Mouse (Mus musculus) 3T3-L1 (cell line): ENCODE measurements at regions not wholly inside any gene's neighbourhood (a gene's known extent, or its start where the extent isn't known, plus 50 kb on each side); places are given as distances from the start of the nearest gene placed in this dataset.

ENCODE experiments used
- DNase-seq: peaks from one replicate; pipeline ENCODE4 v3.0.0-alpha.2; 2015; ENCODE audit warnings: low read depth, low spot score

DNA sequence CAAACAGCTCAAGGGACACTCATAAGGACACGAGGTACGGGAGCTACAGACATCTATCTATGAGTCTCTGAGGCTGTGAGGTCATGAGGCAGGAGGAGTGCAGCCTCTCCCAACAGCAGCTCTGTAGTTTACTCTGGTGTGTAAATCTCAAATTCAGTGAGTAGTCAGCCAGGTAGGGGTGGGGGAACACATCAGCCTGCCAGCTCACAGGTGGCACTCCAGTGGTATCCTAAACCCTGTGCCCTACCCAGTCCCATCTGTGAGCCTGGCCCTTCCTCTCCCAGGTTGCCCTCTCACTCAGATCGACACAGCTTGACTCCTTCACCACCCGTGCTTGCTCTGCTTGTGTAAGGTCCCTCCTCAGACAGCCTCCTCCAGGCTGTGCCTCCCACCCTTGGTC is 202.2 kb downstream of the Sipa1l2 start:
- DNase-seq, result no peak

DNA sequence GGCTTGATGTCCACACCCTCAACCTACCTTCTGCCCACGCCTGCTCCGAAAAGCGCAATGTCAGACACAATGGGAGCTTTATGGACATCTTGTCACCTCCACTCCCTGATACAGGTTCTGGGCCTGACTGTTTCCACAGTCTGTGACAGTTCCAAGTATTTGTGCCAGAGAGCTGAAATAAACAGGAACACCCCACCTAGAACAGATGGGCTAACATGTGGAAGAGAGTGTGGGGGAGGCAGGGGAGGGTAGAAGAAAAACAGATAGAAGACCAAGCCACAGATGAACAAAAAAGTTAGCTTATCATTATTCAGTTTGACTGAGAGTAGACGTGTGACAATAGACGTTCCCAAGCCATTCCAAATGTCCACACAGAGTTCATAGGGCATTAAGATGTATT is 204.6 kb downstream of the Sipa1l2 start:
- no peak for DNase-seq

GRCm38 (mm10) chr8:125359456-125359855 is 210.2 kb downstream of the Sipa1l2 start:
- DNase-seq, result no peak

- DNase-seq, result no peak
These were observed 211.8 kb downstream of the Sipa1l2 start for GRCm38 (mm10) chr8:125357759-125358158.

GRCm38 (mm10) chr8:125355059-125355509 is 214.5 kb downstream of the Sipa1l2 start:
- no peak for DNase-seq

GRCm38 (mm10) chr8:125352276-125352675 is 217.3 kb downstream of the Sipa1l2 start:
- DNase-seq, result no peak

DNA sequence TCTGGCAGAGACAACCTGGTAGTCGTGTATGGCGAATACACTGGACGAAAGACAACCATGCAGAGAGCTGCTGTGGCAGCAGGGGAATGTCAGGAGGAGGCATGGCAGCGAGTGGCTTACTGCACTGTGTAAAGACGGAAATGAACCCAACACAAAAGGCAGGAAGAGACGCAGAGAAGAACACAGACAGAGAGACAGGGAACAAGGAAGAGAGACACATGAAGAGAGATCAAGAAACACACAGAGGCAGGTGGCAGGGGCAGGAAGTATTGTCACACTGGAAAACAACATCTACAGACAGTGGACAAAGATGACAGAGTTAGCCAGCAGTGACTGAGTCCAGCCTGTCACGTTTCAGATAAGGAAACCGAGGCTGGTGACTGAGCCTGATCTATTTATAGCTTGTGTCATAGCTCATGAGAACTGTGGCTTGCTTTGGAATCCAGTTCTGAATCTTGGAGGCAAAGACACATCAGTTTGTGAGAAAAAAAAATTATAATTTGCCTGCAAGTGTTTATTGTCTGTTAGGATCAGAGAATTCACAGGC is 218.0 kb downstream of the Sipa1l2 start:
- no peak for DNase-seq

DNA sequence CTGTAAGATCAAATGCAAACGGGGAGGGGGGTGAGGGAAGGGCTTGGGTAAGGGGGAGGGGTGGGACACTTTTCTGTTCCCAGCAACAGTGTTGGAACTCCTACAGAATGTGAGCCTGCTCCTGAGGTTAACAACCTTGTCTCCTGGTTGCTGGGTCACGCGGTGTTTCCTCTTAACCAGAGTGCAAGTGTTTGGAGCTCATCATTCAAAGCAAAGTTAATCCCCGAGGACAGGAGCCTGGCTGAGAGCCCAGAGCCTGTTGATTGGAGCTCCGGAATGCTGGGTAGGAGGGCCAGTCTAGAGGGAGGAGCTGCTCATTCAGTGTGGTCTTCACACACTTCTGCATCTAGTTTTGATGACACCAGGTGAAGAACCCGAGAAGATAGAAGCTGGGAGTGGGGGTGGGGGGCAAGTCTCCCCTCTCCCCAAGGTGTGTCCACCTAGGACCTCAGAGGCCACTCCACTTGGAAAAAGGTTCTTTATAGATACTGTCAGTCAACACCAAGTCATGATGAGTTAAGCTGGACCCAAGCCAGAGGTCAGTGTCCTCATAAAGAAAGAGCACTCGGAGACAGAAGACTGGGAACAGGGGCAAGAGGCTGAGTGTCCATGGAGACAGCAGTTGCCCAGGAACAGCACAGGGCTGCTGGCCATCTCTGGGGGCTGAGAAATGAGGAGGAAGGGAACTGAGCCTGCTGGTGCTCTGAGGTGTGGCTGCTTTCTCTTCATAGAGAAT is 220.2 kb downstream of the Sipa1l2 start:
- peak; percentile 97 for DNase-seq

DNA sequence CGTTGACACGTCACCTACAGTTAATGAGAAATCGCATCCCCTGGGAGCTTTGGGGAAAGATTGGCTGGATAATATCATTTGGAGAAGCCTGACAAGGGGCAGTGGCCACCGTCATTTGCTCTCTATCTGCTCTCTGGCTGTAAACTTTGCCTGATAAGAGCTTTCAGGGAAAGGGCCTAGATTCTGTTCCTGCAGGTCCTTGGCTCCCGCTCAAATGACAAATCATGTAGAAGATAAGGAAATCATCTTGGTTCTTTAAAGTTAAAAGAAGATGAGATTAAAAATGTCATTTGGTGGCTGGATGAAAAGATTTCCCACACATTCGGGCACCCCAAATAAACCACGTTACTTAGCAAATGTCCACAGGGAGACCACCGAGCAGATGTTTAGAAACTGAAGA is 223.4 kb downstream of the Sipa1l2 start:
- DNase-seq, result no peak

DNA sequence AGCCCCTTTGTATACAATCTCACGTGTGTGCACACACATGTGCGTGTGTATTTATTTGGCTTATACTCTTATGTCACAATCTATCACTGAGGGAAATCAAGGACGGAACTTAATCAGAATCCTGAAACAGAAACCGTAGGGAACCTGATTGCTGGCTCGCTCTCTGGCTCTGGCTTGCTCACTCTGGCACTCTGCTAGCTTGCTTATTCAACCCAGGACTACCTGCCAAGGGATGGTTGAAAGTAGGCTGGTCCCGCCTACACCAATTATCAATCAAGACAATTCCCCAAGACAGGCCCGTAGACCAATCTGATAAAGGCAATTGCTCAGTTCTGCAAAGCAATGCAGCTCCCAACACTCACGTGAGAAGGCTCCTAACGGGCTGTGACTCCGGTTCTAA is 224.0 kb downstream of the Sipa1l2 start:
- DNase-seq, result peak; percentile 11

DNA sequence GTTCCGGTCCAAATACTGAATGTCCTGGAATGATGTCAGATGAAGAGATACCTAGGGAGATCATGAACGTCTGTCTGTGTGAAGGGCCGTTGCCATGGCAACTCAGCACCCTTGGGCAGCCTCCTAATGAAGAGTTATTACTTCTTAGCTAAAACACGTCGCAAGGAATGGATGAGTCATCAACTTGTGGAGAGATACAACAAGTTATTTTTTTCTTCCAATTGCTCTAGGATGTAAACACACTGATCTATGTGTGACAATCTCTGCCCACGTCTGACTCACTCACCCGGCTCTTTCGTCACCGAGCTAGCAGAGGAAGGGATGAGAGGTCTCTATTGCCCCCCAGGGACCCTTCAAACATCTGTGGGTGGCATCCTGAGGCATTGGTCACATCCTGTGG is 225.7 kb downstream of the Sipa1l2 start:
- peak; percentile 96 for DNase-seq

DNA sequence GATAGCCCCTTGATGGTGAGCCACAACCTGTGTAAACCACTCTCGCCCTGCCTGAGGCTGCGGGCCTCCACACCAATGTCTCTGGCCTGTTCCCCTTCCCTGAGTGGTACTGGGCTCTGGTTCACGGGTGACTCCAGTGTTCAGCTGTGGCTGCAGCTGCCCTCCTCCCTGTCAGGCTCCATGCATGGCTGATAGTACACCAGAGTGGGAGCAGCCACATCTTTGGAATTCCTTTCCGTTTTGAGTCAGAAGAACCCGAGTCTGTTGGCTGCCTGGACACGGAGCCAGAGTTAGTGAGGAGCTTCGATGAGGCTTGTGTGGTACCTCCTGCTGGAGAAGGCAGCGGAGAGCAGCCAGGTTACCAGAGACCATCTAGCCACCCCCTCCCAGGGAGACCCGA is 227.1 kb downstream of the Sipa1l2 start:
- DNase-seq, result peak; percentile 41

DNA sequence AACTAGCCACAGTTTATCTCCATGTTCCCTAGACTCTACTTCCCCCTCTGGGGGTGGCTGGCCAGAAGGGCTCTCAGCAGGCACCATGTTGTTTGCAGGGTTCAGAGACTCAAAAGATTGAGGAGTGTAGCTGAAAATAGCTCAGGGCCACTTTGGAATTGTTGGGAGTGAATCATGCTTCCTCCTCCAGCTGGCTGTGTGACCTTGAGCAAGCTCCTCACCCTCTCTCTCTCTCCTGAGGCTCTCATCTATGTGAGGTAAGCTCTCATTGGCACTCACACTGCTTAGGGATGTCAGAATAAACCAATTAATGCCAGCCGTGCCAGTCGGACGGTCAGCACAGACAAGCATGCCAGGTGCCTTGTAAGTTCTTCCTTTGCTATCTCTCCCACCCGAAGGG is 228.0 kb downstream of the Sipa1l2 start:
- DNase-seq, result peak; percentile 68

GRCm38 (mm10) chr8:125338222-125338621 is 231.4 kb downstream of the Sipa1l2 start:
- peak; percentile 11 for DNase-seq

DNA sequence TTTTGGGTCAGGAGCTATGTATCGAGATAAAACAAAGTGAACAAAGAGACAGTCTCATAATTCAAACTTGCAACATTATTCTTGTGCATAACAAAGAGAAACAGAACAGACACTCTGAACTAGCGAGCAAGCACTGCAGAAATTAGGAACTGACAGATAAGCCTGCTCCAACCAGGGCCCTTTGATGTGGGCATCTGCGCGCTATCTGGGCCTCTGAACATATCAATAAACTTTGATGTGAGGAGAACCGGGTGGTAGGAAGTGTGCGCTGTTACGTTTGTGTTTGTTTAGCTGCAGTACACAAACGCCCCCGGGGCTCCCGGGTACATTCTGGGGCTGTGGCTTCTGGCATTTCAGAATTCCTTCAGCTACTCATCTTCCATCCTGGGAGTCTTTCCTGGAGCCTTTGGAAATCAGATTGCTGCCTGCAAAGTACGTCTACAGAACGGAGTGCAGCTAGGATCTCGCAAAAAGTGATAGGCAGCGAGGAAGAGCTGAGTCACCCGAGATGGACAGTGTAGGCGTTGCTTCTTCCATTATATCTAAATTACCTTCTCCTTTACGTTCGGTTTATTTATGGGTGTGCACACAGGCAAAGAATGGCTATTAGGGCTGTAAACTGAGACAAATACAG is 232.0 kb downstream of the Sipa1l2 start:
- DNase-seq, result no peak

DNA sequence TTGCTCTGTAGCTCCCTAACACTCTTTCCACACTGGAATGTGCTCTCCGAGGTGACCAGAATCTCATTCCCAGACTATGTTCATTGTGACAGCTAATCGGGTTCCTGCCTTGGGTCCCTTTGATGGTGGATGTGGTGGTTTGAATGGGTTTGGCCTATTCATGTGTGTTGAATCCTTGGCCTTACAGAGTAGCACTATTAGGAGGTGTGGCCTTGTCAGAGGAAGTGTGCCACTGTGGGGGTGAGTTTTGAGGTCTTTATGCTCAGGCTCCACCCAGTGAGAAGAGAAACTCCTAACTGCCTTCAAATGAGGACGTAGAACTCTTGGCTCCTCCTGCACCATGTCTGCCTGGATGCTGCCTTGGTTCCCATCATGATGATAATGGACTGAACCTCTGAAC is 232.8 kb downstream of the Sipa1l2 start:
- DNase-seq, result no peak

- DNase-seq, result no peak
These were observed 233.8 kb downstream of the Sipa1l2 start for GRCm38 (mm10) chr8:125335575-125336370.

DNA sequence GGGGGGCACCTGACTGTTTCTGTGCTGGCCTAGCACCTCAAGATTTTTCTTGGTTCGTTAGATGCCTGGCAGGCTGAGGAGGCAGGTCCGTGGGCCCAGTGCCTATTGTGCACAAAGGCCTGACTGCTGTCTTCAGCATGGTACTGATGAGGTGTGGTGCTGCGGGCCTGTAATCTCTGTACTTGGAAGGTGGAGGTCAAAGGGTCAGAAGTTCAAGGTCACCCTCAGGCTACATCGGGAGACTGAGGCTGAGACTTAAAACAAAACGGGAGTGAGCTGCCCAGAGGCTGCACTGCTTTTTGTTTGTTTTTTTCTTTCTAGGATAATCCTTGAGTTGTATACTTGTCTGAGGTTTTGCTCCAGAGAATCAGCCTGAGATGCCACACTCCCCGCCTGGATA is 234.4 kb downstream of the Sipa1l2 start:
- DNase-seq, result no peak

DNA sequence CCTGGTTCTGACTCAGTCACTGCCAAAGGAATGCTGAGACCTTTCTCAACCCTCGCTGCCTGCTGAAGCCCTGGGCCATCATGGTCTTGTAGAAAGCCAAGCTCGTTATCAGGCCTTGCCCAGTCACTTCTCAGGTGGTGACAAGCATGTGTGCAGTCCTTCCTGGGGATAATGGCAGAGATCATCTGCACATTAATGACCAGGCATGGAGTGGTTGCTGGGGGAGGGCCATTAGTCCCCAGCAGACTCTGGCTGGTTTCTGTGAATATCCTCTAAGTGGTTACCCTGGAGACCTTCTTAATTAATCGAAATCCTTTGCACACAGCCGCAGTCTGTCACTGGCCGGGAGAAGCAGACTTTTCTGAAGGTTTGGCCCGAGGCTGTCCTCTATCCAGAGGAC is 239.0 kb downstream of the Sipa1l2 start:
- no peak for DNase-seq

GRCm38 (mm10) chr8:125328650-125329049 is 241.0 kb downstream of the Sipa1l2 start:
- peak; percentile 16 for DNase-seq

DNA sequence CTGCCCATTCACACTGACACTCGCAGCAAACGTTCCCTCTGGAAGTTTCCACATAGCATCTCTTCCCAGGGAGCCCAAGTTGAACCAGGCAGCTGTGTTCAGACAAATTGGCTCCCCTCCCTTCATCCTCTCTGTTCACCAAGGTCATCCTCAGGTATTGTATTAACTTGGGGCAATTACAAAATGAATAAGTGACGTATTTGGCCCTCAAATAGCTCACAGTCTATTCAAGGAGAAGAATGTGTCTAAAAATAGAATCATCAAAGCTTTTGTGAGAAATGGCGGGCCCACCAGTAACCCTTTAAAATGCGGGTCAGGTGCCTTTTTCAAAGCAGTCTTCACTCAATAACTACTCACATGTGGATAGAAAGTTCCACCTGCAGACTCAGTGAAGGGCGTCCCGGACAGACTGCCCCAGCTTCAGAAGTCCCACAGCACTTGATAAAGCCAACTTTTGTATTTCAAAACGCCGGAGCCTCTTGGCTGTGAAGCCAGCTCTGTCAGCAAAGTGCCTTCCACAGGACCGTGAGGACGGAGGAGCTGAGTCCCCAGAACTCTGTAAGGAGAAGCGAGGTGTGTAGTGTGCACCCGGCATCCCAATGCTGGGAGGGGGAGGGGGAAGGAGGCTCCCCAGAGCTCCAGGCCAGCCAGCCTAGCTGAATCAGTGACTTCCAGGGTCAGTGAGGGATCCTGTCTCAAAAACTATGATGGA is 241.9 kb downstream of the Sipa1l2 start:
- no peak for DNase-seq

- DNase-seq, result no peak
These were observed 242.6 kb downstream of the Sipa1l2 start for GRCm38 (mm10) chr8:125327006-125327405.
